Mouse (Mus musculus) ES-E14 (cell line): ENCODE measurements around the gene BC003965.

ENCODE experiments used
- CHD2 ChIP-seq: IDR thresholded peaks from 2 replicates; pipeline ENCODE4 v1.6.1; 2014; ENCODE audit warnings: mild to moderate bottlenecking, low read depth, low read length, inconsistent platforms
- HCFC1 ChIP-seq: IDR thresholded peaks from 2 replicates; pipeline ENCODE4 v1.6.1; 2012; ENCODE audit warnings: low read length, inconsistent platforms, borderline replicate concordance; ENCODE audit not compliant: insufficient read depth
- ZC3H11A ChIP-seq: IDR thresholded peaks from 2 replicates; pipeline ENCODE4 v1.6.1; 2012; ENCODE audit warnings: low read depth, mild to moderate bottlenecking, inconsistent platforms, low read length, borderline replicate concordance

DNA sequence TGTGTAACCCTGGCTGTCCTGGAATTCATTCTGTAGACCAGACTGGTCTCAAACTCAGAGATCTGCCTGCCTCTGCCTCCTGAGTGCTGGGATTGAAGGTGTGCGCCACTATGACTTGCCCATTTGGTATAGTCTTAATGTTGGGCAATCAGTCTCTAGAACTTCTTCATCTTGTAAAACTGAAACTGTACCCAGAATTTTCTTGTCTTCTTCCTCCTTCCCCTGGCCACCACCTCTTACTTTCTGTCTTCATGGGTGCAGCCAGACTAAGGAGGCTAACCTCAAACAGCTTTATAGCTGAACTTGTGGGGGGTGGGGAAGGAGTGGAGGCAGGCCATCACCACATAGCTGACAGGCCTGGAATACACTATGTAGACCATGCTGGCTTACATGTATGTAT is 45.6 kb upstream of the BC003965 start:
- TF ChIP-seq CHD2: no peak
- TF ChIP-seq HCFC1: no peak
- TF ChIP-seq ZC3H11A: no peak
